Mouse (Mus musculus) frontal cortex, postnatal 25 days (tissue): ENCODE data around the gene Mfng.

Source experiments
- DNase-seq, 2 experiments: peaks; one replicate each; pipeline ENCODE4 v3.0.0; 2022; ENCODE audit warnings: low spot score in 2 of 2

The Mfng gene

DNA sequence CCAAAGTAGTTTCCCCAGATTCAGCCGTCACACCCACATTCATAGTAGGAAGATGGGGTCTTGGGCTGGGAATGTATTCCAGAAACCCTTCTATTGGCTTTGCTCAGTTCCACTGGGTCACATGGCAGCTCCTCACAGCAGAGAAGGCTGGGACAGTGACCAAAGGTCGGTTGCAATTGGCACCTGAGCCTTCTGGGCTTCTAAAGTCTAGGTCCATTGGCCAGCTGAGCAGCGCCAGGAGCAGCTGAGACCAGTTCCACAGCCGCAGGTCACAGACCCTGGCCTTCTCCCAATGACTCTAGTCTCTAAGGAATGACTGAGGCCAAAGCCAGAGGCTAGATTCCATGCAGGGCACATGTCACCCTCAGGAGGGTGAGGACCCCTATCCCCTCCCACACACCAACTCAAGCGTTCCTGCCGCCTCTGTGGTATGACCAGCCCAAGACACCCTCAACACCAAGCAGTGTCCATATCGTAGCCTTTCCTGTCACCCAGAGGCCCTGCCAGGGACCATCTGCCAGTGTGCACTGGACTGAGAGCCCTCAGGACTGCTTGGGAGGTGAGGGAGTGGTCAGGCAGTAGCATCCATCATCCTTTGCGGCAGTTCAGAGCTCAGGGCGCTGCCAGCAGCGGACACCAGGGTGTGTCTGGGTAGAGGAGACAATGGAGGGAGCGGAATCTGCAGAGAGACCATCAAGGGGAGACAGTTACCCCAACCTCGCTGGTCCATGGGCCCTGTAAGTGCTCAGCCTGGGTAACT, 17.1 kb downstream of the Mfng start:
- DNase-seq, result no peak

DNA sequence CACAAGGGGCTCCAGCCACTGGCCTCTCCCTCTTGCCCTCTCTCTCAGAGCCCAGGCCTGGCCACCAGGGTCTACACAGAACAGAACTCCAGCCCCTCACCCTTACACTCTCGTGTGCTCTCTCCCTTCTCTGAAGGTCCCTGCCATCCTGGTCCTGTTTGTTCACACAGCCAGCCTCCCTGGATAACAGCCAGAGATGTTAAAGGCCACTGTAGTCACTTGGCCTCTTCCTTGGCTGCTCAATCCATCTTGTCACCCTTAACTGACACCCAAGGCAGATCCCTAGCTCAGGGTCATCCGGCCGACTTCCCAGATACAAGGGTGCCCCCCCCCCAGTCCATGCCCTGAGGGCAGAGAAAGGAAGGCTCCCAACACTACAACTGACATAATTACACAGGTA, 18.0 kb downstream of the Mfng start:
- no peak for DNase-seq

DNA sequence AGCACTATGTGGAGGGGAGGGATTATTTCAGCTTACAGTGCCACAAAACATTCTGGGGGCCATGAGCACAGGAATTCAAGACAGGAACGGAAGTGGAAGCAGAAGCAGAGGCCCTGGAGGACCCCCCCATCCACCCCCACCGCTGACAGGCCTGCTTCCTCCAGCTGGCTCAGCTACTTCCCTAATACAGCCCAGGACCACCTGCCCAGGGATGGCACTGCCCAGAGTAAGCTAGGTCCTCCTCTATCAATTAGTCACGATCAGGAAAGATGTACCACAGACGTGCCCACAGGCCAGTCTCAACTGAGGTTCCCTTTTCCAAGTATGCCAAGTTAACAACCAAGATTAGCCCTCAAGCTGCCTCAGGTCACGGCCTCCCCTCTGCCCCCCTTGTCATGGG, 19.1 kb downstream of the Mfng start:
- DNase-seq, result no peak

DNA sequence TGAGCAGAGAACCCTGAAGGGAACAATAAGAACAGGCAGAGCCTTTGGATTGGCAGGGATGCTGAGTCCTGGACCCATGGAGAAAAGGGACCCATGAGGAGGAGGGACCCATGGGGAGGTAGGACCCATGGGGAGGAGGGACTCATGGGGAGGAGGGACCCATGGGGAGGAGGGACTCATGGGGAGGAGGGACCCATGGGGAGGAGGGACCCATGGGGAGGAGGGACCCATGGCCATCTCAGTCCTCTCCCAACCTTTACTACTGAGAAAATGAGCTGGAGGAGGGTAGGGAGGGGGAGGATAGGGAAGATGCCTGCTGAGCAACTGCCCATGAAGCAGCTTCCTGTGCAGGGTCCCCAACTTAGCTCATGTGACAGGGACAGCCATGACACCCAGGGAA, 20.3 kb downstream of the Mfng start:
- no peak for DNase-seq

DNA sequence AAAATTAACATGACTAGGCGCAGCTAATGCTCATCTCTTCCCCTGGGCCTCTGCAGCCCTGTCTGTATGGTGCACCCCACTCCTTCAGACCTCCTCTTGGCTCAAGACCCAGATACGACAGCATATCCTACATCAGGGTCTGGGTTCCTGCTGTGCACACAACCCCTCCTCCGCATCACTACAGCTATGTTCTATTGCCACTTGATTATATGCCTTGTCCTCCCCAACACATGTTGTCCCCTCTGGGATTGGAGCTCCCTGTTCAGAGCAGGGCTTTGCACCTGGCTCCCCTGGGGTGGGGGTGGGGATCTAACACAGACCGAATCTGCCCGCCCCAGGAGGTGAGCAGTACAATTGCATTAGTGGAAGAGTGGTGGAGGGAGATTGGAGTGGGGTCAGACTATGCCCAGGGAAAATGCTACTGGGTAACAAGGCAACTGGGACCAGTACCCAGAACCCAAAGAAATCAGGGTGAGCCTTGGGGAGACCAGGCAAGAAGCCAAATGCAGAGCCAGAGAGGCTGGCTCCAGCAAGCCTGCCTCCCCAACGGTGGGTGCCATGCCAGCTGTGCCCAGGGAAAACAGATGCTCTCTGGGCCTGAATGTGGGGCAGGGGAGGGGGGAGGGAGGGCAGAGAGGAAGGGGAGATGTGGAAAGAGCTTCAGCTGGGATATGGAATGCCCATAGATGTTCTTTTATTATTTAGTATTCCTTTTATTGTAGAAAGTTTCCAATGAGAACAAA, 22.5 kb downstream of the Mfng start:
- DNase-seq, result no peak

DNA sequence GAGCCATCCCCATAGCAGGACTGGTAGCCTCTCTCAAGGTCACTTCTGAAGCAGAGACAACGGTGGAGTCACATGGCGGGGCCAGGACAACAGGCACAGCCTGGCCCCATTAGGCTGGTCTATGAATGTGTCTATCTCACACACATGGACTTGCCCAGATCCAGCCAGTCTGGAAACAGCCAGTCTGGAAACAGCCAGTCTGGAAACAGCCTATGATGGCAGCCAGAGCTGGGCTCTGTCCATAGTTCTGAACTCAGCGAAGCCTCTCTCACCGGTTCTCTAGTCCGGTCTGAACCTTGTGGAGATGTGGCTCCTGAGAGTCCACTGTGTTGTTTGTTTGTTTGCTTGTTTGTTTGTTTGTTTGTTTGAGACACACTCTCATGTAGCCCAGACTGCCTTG, 23.4 kb downstream of the Mfng start:
- no peak for DNase-seq

DNA sequence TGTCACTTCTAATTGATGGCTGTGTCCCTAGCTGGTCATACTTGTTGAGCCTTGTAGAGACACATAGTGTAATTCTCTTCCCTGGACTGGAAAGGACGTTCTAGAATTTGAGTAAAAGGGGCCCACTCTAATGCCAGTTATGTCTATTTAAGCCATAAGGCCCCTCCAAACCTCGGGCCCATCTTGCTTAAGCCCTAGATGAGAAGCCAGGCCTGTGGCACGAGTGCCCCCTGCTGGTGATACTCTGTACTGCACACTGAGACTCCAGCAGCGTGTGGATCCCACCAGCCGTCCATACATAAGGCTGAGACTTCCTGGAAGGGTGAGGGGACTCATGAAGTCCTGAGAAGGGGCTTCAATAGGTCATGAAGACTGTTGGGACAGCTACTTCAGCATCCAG, 29.1 kb downstream of the Mfng start:
- peak; percentile 85 to 93 for DNase-seq

DNA sequence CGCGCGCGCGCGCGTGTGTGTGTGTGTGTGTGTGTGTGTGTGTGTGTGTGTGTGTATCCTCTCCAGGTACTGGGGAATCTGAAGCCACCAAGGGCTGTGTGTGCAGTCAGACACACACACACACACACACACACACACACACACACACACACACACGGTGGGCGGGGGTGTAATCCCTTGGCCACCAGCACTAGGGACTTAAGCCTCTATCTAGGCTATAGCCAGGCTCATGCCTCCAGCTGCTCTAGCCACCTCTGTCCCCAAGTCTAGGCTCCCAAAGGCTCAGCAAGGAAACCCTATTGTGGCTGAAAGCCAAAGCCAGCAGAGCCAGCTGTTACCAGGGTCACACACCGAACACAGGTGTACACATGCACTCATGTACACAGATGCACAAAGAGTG, 30.4 kb downstream of the Mfng start:
- DNase-seq, result no peak

DNA sequence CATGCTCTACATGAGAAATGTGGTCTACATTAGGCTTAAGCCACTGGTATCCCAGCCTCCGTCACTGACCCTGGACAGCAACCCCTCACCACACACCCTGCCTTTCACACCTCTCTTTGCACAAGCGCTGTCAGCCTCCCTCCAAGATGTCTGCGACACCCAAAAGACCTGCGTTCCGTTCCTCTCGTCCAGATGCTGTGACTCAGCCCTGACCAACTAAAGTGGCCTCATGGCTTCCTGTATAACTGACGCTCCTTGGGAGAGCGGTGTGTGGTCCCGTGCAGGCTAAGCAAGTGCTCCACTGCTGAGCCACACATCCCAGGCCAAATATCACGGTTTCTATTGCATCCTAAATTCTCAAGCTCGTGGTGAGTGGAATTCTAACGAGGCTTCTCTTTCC, 32.6 kb downstream of the Mfng start:
- DNase-seq, result no peak

DNA sequence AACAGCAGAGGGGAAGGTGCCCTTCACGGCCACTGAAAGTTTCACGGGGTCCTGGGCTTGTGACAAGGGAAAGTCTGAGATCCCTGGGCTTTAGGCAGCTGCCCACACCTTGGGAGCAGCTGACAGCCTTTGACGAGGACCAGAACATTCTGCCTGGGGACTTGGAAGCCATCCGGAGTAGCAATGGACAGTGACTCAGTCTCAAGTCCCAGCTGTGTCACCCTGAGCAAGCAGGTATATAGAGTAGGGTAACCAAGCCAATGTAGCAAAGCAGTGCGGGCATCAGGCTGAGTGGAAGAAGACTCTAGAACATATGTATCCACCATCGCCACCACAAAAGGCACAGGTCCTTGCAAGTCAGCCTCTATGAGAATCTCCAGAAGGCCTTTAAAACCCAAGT, 36.1 kb downstream of the Mfng start:
- DNase-seq, result no peak

DNA sequence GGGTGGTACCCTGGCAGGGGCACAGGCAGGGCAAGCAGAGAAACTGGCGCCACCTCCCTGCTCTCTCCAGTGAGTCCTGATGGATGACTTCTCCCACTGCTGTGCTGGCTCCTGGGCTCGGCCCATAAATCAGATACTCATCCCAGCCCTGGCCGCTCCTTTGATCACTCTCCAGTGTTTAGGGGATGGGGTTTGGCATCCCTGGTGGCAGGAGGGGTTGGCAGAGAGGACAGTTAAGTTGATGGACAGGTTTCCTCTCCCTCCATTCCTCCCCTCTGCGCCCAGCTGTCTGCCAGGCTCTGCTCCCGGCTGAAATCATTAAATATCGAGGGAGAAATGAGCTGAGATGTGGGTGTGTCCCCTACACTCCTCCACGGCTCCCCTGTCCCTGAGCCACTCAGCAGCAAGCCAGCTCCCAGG, 36.6 kb downstream of the Mfng start:
- no peak for DNase-seq

DNA sequence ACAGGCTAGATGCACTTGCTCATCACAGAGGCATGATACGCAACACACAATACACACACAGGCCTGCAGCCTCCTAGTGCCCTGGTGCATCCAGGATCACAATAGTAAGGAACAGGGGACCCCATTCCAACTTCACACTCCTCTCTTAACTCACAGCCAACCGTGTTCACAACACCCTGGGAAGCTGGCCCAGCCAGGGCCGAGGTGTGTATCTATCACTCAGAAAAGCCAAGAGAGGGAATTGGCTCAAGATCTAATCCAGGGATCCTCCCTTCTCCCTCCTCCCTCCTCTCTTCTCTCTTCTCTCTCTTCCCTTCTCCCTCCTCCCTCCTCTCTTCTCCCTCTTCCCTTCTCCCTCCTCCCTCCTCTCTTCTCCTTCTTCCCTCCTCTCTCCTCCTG, 37.1 kb downstream of the Mfng start:
- DNase-seq, result no peak

DNA sequence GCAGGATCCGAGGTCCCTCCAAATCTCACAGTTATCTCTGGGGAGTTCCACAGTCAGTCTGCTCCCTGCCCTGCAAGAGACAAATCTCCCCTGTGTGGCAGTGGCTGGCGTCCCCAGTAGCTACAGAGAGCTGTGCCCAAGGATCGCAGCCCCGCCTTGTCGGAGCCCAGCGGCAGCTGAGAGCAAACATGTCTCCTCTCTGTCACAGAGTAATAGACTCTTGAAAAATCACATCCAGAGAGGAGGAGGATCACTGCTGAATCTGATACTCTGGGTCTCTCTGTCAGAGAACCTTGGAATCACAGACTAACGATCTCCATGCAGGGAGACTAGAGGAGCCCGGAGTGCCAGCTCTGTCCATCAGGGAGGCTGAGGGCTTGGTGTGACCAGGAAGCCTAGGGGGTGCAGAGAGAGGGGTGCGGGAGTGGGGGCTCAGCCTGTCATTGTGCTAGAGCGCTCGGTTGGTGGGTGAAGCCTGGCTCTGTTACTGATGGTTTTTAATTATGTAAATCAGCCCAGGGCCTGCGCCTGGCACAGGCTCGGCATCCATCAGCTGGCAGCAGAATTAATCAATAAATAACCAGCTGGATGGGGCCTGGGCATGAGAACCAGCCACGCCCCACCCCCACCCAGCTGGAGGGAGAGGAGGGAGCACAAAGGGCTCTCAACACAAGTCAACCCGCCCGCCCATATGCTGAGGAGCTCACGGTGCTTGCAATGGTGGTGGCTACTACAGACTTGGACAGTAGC, 37.7 kb downstream of the Mfng start:
- no peak for DNase-seq

DNA sequence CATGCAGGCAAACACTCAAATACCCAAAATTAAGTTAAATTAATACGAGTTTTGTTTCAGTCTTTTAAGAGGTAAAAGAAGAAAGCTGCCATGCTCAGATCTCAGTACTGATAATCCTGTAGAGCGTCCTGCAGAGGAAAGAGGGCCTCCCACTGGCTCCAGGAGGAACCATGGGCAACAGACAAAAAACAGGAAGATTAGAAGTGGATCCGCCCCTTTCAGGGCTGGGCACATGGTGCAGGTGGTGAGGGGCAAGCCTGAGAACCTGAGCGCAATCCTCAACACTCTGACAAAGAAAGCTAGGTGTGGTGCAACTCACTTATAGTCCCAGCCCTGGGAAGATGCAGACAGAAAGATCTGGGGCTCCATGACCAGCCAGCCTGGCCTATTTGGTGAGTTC, 41.4 kb downstream of the Mfng start:
- DNase-seq, result no peak

DNA sequence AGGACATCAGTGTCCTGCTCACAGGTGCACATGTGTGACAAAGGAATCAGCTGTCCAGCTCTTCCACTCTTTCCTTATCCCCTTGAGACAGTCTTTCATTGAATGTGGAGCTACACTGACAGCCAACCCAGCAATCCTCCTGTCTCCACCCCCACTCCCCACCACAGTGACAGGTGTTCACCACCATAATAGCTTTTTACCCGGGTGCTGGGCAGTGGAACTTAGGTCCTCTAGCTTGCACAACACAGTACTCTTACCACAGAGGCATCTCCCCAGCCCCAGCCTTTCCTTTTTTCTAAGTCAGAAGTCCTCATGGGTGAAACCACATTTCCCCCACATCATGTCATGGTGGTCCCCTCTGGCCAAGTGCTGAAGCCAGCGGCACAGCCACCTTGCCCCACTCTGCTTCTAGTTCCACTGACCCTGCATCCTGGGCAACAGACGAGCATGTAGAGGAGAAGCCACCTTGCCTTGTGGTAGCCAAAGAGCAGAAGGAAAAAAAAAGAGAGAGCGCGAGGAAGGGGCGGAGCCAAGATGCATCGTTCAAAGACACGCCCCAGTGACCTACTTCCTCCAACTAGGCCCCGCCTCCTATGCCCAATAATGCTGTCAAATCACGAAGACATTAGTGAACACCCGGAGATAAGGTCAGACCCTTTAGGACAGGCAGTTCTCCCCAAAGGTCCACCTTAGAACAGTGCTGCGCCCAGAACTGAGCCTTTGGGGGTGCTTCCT, 42.8 kb downstream of the Mfng start:
- DNase-seq, result no peak

DNA sequence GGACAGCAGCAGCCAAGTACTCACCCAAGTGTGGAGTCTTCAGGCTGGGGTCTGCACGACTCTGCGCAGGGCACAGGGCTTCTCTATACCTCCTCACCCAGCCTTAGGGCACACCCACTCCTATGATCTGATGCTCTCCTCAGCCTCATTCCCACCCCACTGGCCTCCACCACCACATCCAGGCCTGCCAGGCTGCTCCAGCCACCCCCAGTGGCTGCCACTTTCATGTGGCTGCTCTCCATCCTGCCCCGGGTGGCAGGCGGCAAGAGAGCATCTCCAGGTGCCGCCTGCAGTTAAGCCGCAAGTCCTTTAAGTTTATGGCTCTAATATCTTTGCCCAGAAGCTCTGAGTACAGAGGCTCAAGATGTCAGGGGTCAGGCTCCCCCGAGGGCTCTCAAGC, 46.6 kb downstream of the Mfng start:
- DNase-seq, result no peak

DNA sequence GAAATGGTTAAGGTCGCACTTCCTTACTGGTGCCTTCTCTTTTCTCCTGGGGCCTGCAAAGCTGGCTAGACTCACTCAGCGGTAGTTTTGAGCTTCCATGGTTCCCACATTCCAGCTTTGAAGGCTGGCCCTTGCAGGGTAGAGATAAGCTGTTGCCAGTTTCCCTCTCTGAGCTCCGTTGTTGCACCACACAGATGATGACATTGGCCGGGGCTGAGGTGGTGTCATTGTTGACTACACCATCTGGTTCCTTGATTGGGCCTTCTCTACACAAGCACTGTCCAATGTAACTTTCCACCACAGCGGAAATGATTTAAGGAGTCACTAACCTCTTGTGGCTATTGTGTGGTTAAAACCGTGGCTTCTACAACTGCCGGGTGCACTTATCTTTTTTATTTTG, 52.7 kb downstream of the Mfng start:
- no peak for DNase-seq

DNA sequence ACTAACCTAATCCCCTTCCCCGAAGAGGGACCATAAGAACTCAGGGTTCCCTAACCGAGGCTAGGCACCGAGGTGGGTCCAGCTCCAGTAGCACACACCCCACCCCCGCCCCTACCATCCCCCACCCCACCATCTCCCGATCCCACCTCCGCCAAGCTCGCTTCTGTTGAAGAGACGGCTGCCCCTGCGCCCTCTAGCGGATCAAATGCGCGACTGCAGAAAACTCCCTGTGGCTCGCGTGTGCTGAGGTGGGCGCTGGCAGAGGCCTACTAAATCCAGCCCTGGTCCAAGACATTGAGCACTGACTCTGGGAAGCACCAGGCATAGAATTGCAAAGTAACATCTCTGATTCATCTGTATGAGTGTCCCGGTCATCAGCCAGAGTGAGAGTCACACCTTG, 53.2 kb downstream of the Mfng start:
- DNase-seq, result peak; percentile 59 to 68

DNA sequence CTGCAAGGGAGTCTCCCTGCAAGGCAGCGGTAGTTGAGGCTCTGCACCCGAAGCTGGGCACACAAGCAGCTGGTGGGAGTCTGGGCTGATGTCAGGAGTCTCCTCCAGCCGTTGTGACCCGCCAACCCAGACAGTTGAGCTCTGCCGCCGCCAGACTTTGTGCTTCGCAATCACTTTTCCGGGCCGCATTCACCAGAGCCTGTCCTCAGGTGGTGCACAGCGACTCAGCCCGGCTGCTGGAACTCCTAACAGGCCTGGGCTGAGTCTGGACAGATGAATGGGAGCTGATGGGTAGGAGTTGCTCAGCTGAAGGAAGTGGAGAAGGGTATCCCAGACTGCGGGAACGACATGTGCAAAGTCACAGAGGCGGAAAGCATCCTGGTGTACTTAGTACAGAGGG, 53.9 kb downstream of the Mfng start:
- no peak for DNase-seq

DNA sequence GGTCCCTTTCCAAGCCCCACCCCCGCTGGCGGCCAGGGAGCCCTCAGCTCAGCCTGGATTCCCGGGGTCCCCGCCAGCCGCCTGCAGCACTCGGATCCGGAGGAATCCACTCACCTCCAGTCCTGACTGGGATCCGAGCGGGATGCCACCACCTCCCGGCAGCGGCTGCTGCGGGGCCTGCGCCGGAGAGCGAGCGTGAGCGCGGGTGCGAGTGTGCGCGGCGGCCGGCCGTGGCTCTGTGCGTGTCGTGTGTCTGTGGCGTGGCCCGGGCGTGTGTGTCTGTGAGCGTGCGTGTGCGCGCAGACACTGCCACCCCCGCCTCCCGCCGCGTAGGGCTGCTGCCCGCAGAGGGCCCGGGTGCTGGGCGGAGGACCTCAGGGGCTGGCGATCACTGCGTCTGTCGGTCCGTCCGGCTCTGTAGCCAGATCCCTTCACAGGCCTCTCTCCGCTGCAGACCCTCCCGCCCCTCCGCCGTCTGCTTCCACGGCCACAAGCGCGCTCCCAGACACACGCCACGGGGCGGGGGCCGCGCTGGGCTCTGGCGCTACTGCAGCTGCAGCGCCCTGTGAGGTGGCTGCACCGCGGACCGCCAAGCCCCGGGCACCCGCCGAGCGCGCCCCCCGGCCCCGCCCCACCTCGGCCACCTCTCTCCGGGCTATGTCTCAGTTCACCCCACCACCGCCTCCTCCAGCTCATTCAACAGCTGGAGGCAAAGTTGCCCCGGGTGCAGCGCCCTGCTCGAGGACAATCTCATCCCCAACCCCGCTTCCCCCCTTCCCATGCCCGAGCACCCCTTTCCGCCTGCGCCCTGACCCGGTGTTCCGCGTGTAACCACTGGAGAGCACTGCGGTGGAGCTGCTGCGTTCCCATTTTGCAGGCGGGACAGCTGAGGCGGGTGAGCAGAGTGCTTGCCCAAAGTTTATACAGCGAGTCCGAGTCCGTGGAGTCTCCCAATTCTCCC, 54.7 kb downstream of the Mfng start, which contains the start of gene Elfn2:
Gene Elfn2 (minus strand): TSS at position 482 of the 961 bp plus-strand sequence.
- peak; percentile 56 to 59 for DNase-seq

DNA sequence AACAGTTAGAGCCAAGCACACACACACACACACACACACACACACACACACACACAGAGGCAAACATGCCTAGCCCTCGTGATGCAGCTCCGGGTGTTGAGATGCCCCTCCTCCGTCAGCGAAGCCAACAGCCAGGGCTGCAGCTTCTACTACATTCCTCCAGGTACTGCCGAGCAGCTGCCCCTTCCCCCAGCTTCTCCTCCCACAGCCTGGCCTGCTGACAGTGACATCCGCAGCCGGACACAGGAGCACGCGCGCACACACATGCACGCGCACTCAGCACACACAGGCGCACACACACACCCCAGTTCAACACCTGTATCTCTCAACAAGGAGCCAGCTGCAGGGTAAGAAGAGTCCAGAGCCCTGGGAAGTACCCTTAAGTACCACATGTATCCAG, 56.3 kb downstream of the Mfng start:
- no peak for DNase-seq
